Mouse (Mus musculus): ENCODE results near the gene Dennd2a.
A peak's percentile ranks its signal among the peaks of the same experiment; 100 is the strongest.
"Not testable (repeated sequence)": the region's sequence is repeated elsewhere in the genome, so short reads cannot be mapped to it uniquely, and the experiment has no call there.

Dennd2a gene

DNA sequence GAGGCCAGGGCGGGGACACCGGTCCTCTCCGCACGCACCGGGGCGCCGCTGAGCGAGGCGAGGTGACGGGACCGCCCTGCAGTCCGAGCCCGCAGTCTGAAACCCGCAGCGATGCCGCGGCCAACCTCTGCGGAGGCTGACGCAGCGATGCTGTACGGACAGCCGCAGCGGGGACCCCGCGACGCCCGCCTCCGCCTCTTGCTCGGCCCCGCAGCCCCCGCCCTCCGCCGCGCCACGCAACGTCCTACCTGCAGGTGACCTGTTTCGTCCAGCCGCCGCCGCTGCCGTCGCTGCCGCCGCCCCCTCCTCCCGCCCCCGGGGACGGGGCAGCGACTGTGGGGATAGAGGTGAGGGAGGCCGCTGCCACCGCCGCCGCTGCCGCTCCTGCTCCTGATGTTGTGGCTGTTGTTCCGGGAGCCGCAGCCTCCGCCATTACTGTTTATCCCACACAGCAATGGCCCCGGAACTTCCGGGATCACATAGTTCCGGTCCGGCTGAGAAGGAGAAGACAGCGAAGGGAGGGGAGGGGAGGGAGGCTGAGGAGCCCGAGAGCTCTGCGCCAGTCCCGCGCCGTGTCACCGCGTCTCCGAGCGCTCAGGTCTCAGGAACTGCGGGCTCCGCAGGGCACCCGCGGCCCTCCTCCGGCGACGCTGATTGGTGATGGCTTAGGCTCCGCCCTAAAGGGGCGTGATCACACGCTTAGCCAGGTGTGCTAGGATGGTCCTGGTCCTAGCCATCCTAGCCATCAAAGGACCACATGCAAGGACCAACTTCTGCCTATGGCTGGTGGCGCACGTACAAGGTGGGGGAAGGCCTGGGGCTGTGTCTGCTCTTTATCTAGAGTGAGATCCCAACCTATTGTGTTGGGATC, 137.6 kb downstream of the Dennd2a start, which contains the start of gene Mkrn1:
Mkrn1 (minus strand) TSS at position 612 of the 871 bp plus-strand sequence.
- peak; percentile 59 to 79 for DNase-seq (ENCODE audit: low spot score in 2 of 2)

DNA sequence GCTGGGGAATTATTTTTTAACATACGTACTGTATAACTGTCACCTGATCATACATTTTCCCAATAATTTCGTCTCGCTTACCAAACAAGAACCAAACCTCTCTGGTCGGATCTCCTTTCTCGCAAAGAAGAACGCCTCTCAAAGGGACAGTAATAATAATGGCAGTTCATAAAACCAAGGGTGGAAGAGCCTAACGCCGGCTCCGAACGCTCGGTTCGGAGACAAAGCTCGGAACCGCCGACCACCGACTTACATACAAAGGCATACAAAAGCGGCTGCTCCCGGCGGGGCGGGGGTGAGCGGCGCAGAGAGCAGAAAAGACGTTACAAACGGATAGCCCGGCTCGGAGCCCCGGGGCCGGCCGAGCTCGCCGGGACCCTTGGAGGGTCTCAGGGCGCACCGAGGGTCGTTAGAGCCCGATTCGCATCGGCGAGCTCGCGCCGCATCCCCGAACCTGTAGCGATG, 138.2 kb downstream of the Dennd2a start:
- DNase-seq (ENCODE audit: low spot score in 2 of 2) = peak; percentile 5 to 14

GRCm38 (mm10) chr6:39416654-39417053, 141.0 kb downstream of the Dennd2a start:
- not testable (repeated sequence) for DNase-seq (ENCODE audit: low spot score in 2 of 2)

- DNase-seq (ENCODE audit: low spot score in 2 of 2) = peak; percentile 72 to 83
These were observed 141.9 kb downstream of the Dennd2a start for GRCm38 (mm10) chr6:39415762-39416161.

DNA sequence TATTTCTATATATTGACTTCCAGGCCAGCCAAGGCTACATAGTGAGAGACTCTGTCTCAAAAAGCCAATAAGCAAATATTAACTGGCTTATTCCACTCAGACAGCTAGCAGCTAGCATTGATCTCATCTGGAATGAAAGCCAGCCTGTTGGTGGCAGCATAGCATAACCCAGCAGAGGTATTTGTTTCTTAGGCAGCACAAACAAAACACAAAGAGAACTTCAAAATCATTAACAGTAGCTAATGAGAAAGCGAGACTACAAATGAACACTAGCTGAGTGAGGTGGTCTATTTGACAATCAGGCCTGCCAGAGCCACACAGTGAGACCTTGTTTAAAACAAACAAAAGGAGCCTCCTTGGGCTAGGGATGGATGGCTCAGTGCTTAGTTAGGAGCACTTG, 143.6 kb downstream of the Dennd2a start:
- no peak for DNase-seq (ENCODE audit: low spot score in 2 of 2)
